Mouse (Mus musculus): ENCODE data around the gene Myo18a. TPM values are rescaled to one million over a fixed set of nuclear protein-coding genes. Genes with fewer than 3 reads are reported as not detected.

The Myo18a gene
- total RNA-seq, 1 experiment: 33.3 TPM

GRCm38 (mm10) chr11:77777937-77778336 is 14.9 kb downstream of the Myo18a start:
- Histone ChIP-seq H3K36me3 (ENCODE audit: control insufficient read depth, insufficient read depth, low read length, poor library complexity, severe bottlenecking) (peaks cover 11% of the 10 kb centered on the region), H3K27ac (ENCODE audit: insufficient read depth, low read depth, low read length, poor library complexity, severe bottlenecking) (no peak overlapping the region), H3K9ac (ENCODE audit: insufficient read depth, low read depth, low read length, poor library complexity, severe bottlenecking) (no peak overlapping the region), H3K4me1 (ENCODE audit: control insufficient read depth in 2 of 2, insufficient read depth in 2 of 2, low read length in 2 of 2, poor library complexity in 1 of 2) (peaks cover 2 to 12% of the 10 kb centered on the region in 2 experiments; a peak in 3 of 4 replicates), H3K4me3 (ENCODE audit: insufficient read depth in 1 of 2, low read depth in 1 of 2, low read length in 2 of 2, poor library complexity in 1 of 2, severe bottlenecking in 1 of 2) (no peak overlapping the region), H3K9me3 (ENCODE audit: control insufficient read depth, insufficient read depth, low read depth, low read length) (no peaks in the 10 kb centered on the region)
- no peak for TF ChIP-seq MAFK (IDR thresholded peaks at IDR 0.05; ENCODE audit: insufficient read depth, low read depth, low read length)
- TF ChIP-seq ZC3H11A (IDR thresholded peaks at IDR 0.05; ENCODE audit: borderline replicate concordance, low read depth, low read length): no peak
- no peak for TF ChIP-seq HCFC1 (IDR thresholded peaks at IDR 0.05; ENCODE audit: borderline replicate concordance, insufficient read depth, low read length)
- no peak for TF ChIP-seq CHD2 (IDR thresholded peaks at IDR 0.05; ENCODE audit: low read depth, low read length)
- no peak for TF ChIP-seq ZNF384 (IDR thresholded peaks at IDR 0.05; ENCODE audit: low read depth, low read length)
- in situ Hi-C loops (cut with MboI; ENCODE audit: low sequenced_read_pairs in 2 of 2, unreplicated experiment in 2 of 2): no loop called here
- DNase-seq (ENCODE audit: low read depth, low spot score): no peak

GRCm38 (mm10) chr11:77779240-77779639 is 16.2 kb downstream of the Myo18a start:
- no peaks in the 10 kb centered on the region for H3K9me3 ChIP-seq (ENCODE audit: control insufficient read depth, insufficient read depth, low read depth, low read length)
- peaks cover 7 to 25% of the 10 kb centered on the region in 2 experiments for H3K4me1 ChIP-seq (ENCODE audit: control insufficient read depth in 2 of 2, insufficient read depth in 2 of 2, low read length in 2 of 2, poor library complexity in 1 of 2)
- no peak for DNase-seq (ENCODE audit: low read depth, low spot score)
- H3K36me3 ChIP-seq (ENCODE audit: control insufficient read depth, insufficient read depth, low read length, poor library complexity, severe bottlenecking): peaks cover 11% of the 10 kb centered on the region
- H3K9ac ChIP-seq (ENCODE audit: insufficient read depth, low read depth, low read length, poor library complexity, severe bottlenecking): no peak overlapping the region
- no peak overlapping the region for H3K4me3 ChIP-seq (ENCODE audit: insufficient read depth in 1 of 2, low read depth in 1 of 2, low read length in 2 of 2, poor library complexity in 1 of 2, severe bottlenecking in 1 of 2)
- TF ChIP-seq MAFK (IDR thresholded peaks at IDR 0.05; ENCODE audit: insufficient read depth, low read depth, low read length): no peak
- no peak for TF ChIP-seq HCFC1 (IDR thresholded peaks at IDR 0.05; ENCODE audit: borderline replicate concordance, insufficient read depth, low read length)
- no peak for TF ChIP-seq CHD2 (IDR thresholded peaks at IDR 0.05; ENCODE audit: low read depth, low read length)
- no peak for TF ChIP-seq ZC3H11A (IDR thresholded peaks at IDR 0.05; ENCODE audit: borderline replicate concordance, low read depth, low read length)
- TF ChIP-seq ZNF384 (IDR thresholded peaks at IDR 0.05; ENCODE audit: low read depth, low read length): no peak
- in situ Hi-C loops (cut with MboI; ENCODE audit: low sequenced_read_pairs in 2 of 2, unreplicated experiment in 2 of 2): no loop called here
- H3K27ac ChIP-seq (ENCODE audit: insufficient read depth, low read depth, low read length, poor library complexity, severe bottlenecking): no peak overlapping the region

- H3K9me3 ChIP-seq (ENCODE audit: control insufficient read depth, insufficient read depth, low read depth, low read length): no peaks in the 10 kb centered on the region
- H3K9ac ChIP-seq (ENCODE audit: insufficient read depth, low read depth, low read length, poor library complexity, severe bottlenecking): no peak overlapping the region
- in situ Hi-C loops (cut with MboI; ENCODE audit: low sequenced_read_pairs in 2 of 2, unreplicated experiment in 2 of 2): no loop called here
- no peak for DNase-seq (ENCODE audit: low read depth, low spot score)
- peaks cover 14 to 35% of the 10 kb centered on the region in 2 experiments for H3K4me1 ChIP-seq (ENCODE audit: control insufficient read depth in 2 of 2, insufficient read depth in 2 of 2, low read length in 2 of 2, poor library complexity in 1 of 2)
- H3K36me3 ChIP-seq (ENCODE audit: control insufficient read depth, insufficient read depth, low read length, poor library complexity, severe bottlenecking): peaks cover 11% of the 10 kb centered on the region
- TF ChIP-seq ZNF384 (IDR thresholded peaks at IDR 0.05; ENCODE audit: low read depth, low read length): no peak
- no peak for TF ChIP-seq ZC3H11A (IDR thresholded peaks at IDR 0.05; ENCODE audit: borderline replicate concordance, low read depth, low read length)
- no peak for TF ChIP-seq CHD2 (IDR thresholded peaks at IDR 0.05; ENCODE audit: low read depth, low read length)
- no peak for TF ChIP-seq MAFK (IDR thresholded peaks at IDR 0.05; ENCODE audit: insufficient read depth, low read depth, low read length)
- TF ChIP-seq HCFC1 (IDR thresholded peaks at IDR 0.05; ENCODE audit: borderline replicate concordance, insufficient read depth, low read length): no peak
- no peak overlapping the region for H3K27ac ChIP-seq (ENCODE audit: insufficient read depth, low read depth, low read length, poor library complexity, severe bottlenecking)
- H3K4me3 ChIP-seq (ENCODE audit: insufficient read depth in 1 of 2, low read depth in 1 of 2, low read length in 2 of 2, poor library complexity in 1 of 2, severe bottlenecking in 1 of 2): no peak overlapping the region
Measured at GRCm38 (mm10) chr11:77781088-77781487, 18.0 kb downstream of the Myo18a start.

GRCm38 (mm10) chr11:77782104-77782815 is 19.2 kb downstream of the Myo18a start:
- H3K27ac ChIP-seq (ENCODE audit: insufficient read depth, low read depth, low read length, poor library complexity, severe bottlenecking): no peak overlapping the region
- H3K36me3 ChIP-seq (ENCODE audit: control insufficient read depth, insufficient read depth, low read length, poor library complexity, severe bottlenecking): peaks cover 11% of the 10 kb centered on the region
- no peaks in the 10 kb centered on the region for H3K9me3 ChIP-seq (ENCODE audit: control insufficient read depth, insufficient read depth, low read depth, low read length)
- peaks cover 17 to 37% of the 10 kb centered on the region in 2 experiments for H3K4me1 ChIP-seq (ENCODE audit: control insufficient read depth in 2 of 2, insufficient read depth in 2 of 2, low read length in 2 of 2, poor library complexity in 1 of 2)
- no peak for DNase-seq (ENCODE audit: low read depth, low spot score)
- H3K9ac ChIP-seq (ENCODE audit: insufficient read depth, low read depth, low read length, poor library complexity, severe bottlenecking): no peak overlapping the region
- TF ChIP-seq ZC3H11A (IDR thresholded peaks at IDR 0.05; ENCODE audit: borderline replicate concordance, low read depth, low read length): no peak
- TF ChIP-seq HCFC1 (IDR thresholded peaks at IDR 0.05; ENCODE audit: borderline replicate concordance, insufficient read depth, low read length): no peak
- no peak for TF ChIP-seq ZNF384 (IDR thresholded peaks at IDR 0.05; ENCODE audit: low read depth, low read length)
- no peak for TF ChIP-seq CHD2 (IDR thresholded peaks at IDR 0.05; ENCODE audit: low read depth, low read length)
- no peak for TF ChIP-seq MAFK (IDR thresholded peaks at IDR 0.05; ENCODE audit: insufficient read depth, low read depth, low read length)
- in situ Hi-C loops (cut with MboI; ENCODE audit: low sequenced_read_pairs in 2 of 2, unreplicated experiment in 2 of 2): no loop called here
- no peak overlapping the region for H3K4me3 ChIP-seq (ENCODE audit: insufficient read depth in 1 of 2, low read depth in 1 of 2, low read length in 2 of 2, poor library complexity in 1 of 2, severe bottlenecking in 1 of 2)

Measured in ES-E14 (cell line).